Mouse (Mus musculus) liver, embryonic 13.5 days (tissue): ENCODE results near the gene Anks1. TPM values are rescaled to one million over a fixed set of nuclear protein-coding genes. Genes with fewer than 3 reads are reported as not detected.

Experiments used
- ATAC-seq: fragments of 200-750 bp; cut with Nextera tagmentation; 2 replicates; pipeline ENCODE4 v1.8.0; 2017; ENCODE audit warnings: low read depth, mild to moderate bottlenecking, moderate number of reproducible peaks, moderate library complexity
- DNase-seq: peaks from one replicate; pipeline ENCODE4 v3.0.0; 2022
- H3K27ac ChIP-seq: fragments of 300-500 bp; sonication (generic); 2 replicates; pipeline ENCODE4 v1.5.1; 2015; ENCODE audit warnings: moderate library complexity, mild to moderate bottlenecking, inconsistent platforms
- H3K27me3 ChIP-seq: fragments of 300-500 bp; sonication (generic); 2 replicates; pipeline ENCODE4 v1.6.1; 2015; ENCODE audit warnings: mild to moderate bottlenecking, inconsistent platforms
- H3K36me3 ChIP-seq: fragments of 300-500 bp; sonication (generic); 2 replicates; pipeline ENCODE4 v1.6.1; 2015; ENCODE audit warnings: mild to moderate bottlenecking, inconsistent platforms
- H3K4me1 ChIP-seq: fragments of 300-500 bp; sonication (generic); replicated peaks from 2 replicates; pipeline ENCODE4 v1.6.1; 2015; ENCODE audit warnings: inconsistent platforms
- H3K4me2 ChIP-seq: fragments of 300-500 bp; sonication (generic); 2 replicates; pipeline ENCODE4 v1.6.1; 2015; ENCODE audit warnings: inconsistent platforms, mild to moderate bottlenecking, moderate library complexity
- H3K4me3 ChIP-seq: fragments of 300-500 bp; sonication (generic); replicated peaks from 2 replicates; pipeline ENCODE4 v1.5.1; 2015; ENCODE audit warnings: mild to moderate bottlenecking, inconsistent platforms
- H3K9ac ChIP-seq: fragments of 300-500 bp; sonication (generic); 2 replicates; pipeline ENCODE4 v1.6.1; 2015; ENCODE audit warnings: mild to moderate bottlenecking, inconsistent platforms
- H3K9me3 ChIP-seq: fragments of 300-500 bp; sonication (generic); replicated peaks from 2 replicates; pipeline ENCODE4 v1.6.1; 2016; ENCODE audit warnings: inconsistent platforms
- WGBS: fragments of 180-500 bp; shearing (Covaris S2); methylation state at CpG from one replicate; pipeline ENCODE4 v1.1.7; 2015; ENCODE audit not compliant: insufficient replicate concordance; 5-methylcytosine and 5-hydroxymethylcytosine counted together
- polyA plus RNA-seq: library from polyadenylated mRNA; unstranded; fragments of >200 nt; fragmentation: Nextera tagmentation; extraction: Ambion mirVana; gene quantifications from 2 replicates; pipeline ENCODE4 v1.2.1, GENCODE M21; 2015

The Anks1 gene
- polyA plus RNA-seq, 1 experiment from 2014 or later: 3.1 TPM

GRCm38 (mm10) chr17:28063163-28063562 lies 154.1 kb downstream of the Anks1 start:
- H3K9ac ChIP-seq: no peak overlapping the region
- H3K4me3 ChIP-seq: no peak overlapping the region
- H3K4me1 ChIP-seq: no peaks in the 10 kb centered on the region
- H3K4me2 ChIP-seq: no peak overlapping the region
- no peaks in the 10 kb centered on the region for H3K27me3 ChIP-seq
- H3K9me3 ChIP-seq: no peaks in the 10 kb centered on the region
- DNase-seq: no peak
- 60% methylated on average over 6 of the region's 6 CpGs for WGBS
- ATAC-seq: no peak
- H3K36me3 ChIP-seq: peaks cover 24% of the 10 kb centered on the region
- H3K27ac ChIP-seq: no peak overlapping the region

DNA sequence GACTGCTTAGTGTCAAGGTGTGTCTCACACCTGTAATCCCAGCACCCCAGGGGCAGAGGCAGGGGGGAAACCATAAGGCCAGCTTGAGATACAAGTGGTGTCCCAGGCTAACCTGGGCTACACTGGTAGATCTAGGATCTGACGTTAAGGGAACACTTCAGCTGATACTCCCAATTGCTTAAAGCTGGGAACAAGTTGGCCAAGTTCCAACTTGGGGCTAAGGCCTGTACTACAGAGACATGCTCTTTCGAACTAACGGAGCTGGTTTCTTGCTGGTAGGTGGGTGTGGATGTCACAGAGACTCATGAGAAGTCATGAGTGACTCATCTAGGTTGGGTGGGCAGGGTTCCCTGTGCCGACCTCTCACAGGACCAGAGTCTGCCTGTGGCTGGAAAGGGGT lies 158.2 kb downstream of the Anks1 start:
- no peaks in the 10 kb centered on the region for H3K4me1 ChIP-seq
- ATAC-seq: no peak
- H3K9ac ChIP-seq: no peak overlapping the region
- H3K36me3 ChIP-seq: no peaks in the 10 kb centered on the region
- no peak overlapping the region for H3K27ac ChIP-seq
- H3K9me3 ChIP-seq: no peaks in the 10 kb centered on the region
- peaks cover 15% of the 10 kb centered on the region for H3K27me3 ChIP-seq
- no peak for DNase-seq
- H3K4me2 ChIP-seq: no peak overlapping the region
- 63% methylated on average over 4 of the region's 4 CpGs for WGBS
- no peak overlapping the region for H3K4me3 ChIP-seq

DNA sequence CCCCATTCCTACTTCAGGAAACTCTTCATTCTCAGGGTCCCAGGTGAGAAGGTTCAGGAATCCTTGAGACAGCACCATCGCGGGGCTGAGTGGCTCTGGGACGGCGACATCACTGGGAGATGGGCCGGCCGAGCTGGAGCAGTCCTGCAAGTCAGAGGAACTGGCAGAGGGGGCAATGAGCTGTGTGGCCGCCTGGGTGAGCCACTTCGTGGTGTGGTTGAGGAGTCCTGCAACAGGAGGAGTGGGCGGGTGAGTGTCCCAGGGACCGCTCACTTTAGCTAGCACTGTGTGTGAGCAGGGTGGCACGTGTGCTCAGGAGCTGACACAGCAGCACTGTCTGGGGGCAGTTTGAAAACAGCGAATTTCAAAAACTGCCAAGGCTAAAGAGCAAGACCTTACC lies 160.3 kb downstream of the Anks1 start:
- Histone ChIP-seq H3K27me3 (peaks cover 15% of the 10 kb centered on the region), H3K9ac (no peak overlapping the region), H3K4me3 (no peak overlapping the region), H3K4me2 (no peak overlapping the region), H3K9me3 (no peaks in the 10 kb centered on the region), H3K27ac (no peak overlapping the region), H3K4me1 (no peaks in the 10 kb centered on the region), H3K36me3 (no peaks in the 10 kb centered on the region)
- ATAC-seq (no peak), DNase-seq (no peak)
- 17% methylated on average over 12 of the region's 12 CpGs for WGBS

DNA sequence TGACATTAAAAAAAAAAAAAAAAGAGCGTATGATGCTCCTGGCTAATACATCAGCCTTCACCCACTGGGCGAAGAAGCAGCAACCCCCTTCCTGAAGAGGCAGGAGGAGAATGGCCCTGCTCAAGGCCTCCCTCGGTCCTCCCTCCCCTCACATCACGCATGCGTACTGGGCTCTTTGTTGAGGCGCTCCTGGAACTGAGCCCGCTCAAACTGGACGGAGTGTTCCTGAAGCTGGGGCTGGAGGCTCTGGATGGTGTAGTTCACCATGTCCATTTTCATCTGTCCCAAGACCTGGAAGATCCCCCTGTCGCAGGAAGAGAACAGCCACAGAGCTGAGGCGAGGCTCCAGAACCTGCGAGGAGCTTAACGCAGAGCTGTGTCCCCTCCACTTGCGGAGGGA lies 161.2 kb downstream of the Anks1 start:
- no peak for DNase-seq

GRCm38 (mm10) chr17:28072730-28073129 lies 163.6 kb downstream of the Anks1 start:
- Histone ChIP-seq H3K4me2 (no peak overlapping the region), H3K4me1 (no peaks in the 10 kb centered on the region), H3K9me3 (no peaks in the 10 kb centered on the region), H3K9ac (no peak overlapping the region), H3K36me3 (no peaks in the 10 kb centered on the region), H3K27me3 (peaks cover 15% of the 10 kb centered on the region), H3K4me3 (no peak overlapping the region), H3K27ac (no peak overlapping the region)
- DNase-seq: no peak
- 44% methylated on average over 2 of the region's 2 CpGs for WGBS
- ATAC-seq: no peak

More for the DNA sequence above, 161.2 kb downstream of the Anks1 start:
- Histone ChIP-seq H3K4me1 (no peaks in the 10 kb centered on the region), H3K36me3 (no peaks in the 10 kb centered on the region), H3K4me3 (no peak overlapping the region), H3K9ac (no peak overlapping the region), H3K9me3 (no peaks in the 10 kb centered on the region), H3K27me3 (peaks cover 15% of the 10 kb centered on the region), H3K4me2 (no peak overlapping the region), H3K27ac (no peak overlapping the region)
- ATAC-seq: no peak
- 79% methylated on average over 13 of the region's 13 CpGs for WGBS

GRCm38 (mm10) chr17:28074486-28074885 lies 165.4 kb downstream of the Anks1 start:
- H3K4me2 ChIP-seq: no peak overlapping the region
- H3K27me3 ChIP-seq: peaks cover 6% of the 10 kb centered on the region
- no peaks in the 10 kb centered on the region for H3K9me3 ChIP-seq
- H3K9ac ChIP-seq: no peak overlapping the region
- no peak for DNase-seq
- H3K36me3 ChIP-seq: no peaks in the 10 kb centered on the region
- H3K4me1 ChIP-seq: no peaks in the 10 kb centered on the region
- no peak for ATAC-seq
- 52% methylated on average over 7 of the region's 7 CpGs for WGBS
- H3K4me3 ChIP-seq: no peak overlapping the region
- no peak overlapping the region for H3K27ac ChIP-seq

- Histone ChIP-seq H3K27ac (no peak overlapping the region), H3K4me2 (no peak overlapping the region), H3K9ac (no peak overlapping the region), H3K27me3 (peaks cover 16% of the 10 kb centered on the region), H3K4me3 (no peak overlapping the region), H3K9me3 (no peaks in the 10 kb centered on the region), H3K36me3 (no peaks in the 10 kb centered on the region), H3K4me1 (peaks cover 17% of the 10 kb centered on the region)
- WGBS: 51% methylated on average over 9 of the region's 9 CpGs
- no peak for ATAC-seq
- DNase-seq: no peak
These were observed 168.9 kb downstream of the Anks1 start for GRCm38 (mm10) chr17:28078028-28078427.

DNA sequence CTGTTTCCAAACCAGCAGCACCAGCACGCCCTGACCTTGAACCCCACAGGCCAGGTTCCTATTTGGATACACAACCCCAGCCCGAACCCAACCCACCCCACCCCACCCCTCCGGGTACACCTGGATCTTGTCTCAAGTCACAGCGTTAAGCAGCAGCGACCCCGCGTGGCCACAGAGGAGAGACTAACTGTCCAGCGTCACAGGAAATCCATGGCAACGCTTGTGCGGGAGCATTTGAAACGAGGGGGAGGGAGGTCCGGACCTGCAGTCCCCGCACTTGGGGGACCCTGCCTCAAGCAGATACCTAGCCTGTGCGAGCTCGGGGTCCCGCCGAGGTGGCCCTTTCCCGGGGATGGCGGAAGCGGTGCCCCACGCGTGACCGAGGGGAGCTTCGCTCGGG lies 170.5 kb downstream of the Anks1 start:
- ATAC-seq (peak; percentile 41; the same call in 1 of the 2 replicates), DNase-seq (peak; percentile 57)
- no peaks in the 10 kb centered on the region for H3K36me3 ChIP-seq
- no peak overlapping the region for H3K27ac ChIP-seq
- peak overlapping the region; percentile 65 for H3K9ac ChIP-seq
- H3K9me3 ChIP-seq: no peaks in the 10 kb centered on the region
- H3K27me3 ChIP-seq: peaks cover 16% of the 10 kb centered on the region
- H3K4me1 ChIP-seq: peaks cover 26% of the 10 kb centered on the region
- under 1% methylated on average over 25 of the region's 25 CpGs for WGBS
- peak overlapping the region; percentile 92 for H3K4me2 ChIP-seq
- H3K4me3 ChIP-seq: peak overlapping the region; percentile 65

- Histone ChIP-seq H3K4me2 (peak within 1 kb of the TSS; percentile 92), H3K36me3 (no peaks in the 10 kb centered on the region), H3K4me1 (peaks cover 31% of the 10 kb centered on the region), H3K4me3 (peak within 1 kb of the TSS; percentile 65), H3K9me3 (no peaks in the 10 kb centered on the region), H3K27ac (no peak within 1 kb of the TSS), H3K27me3 (peaks cover 16% of the 10 kb centered on the region), H3K9ac (peak within 1 kb of the TSS; percentile 65)
- ATAC-seq (peak; percentile 31; the same call in 1 of the 2 replicates), DNase-seq (peak; percentile 15)
- 2% methylated on average over 55 of the region's 57 CpGs for WGBS
These were observed 171.1 kb downstream of the Anks1 start, which contains the start of gene Tcp11 for GRCm38 (mm10) chr17:28080045-28080816. Gene Tcp11, minus strand, starts transcription at chr17:28080639.

DNA sequence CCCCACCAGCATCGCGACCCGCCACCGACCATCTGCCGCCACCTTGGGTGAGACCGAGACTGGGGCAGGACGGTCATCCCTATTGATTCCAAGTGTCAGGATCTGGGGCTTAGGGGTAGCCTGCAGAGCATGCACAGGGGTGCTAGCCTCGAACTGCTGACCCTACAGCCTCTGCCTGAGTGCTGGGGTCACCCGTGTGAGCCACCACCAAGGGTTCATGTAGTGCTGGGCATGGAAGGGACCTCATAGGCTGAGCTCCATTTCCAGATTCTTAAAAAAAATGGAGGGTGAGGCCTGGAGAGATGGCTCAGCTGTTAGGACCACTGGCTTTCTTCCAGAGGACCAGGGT lies 171.7 kb downstream of the Anks1 start:
- Histone ChIP-seq H3K4me3 (peak overlapping the region; percentile 65; the same call in 1 of the 2 replicates), H3K4me1 (peaks cover 37% of the 10 kb centered on the region), H3K27me3 (peaks cover 16% of the 10 kb centered on the region), H3K9ac (0 out of 2 replicates have a peak overlapping the region, but pooled peaks have one; percentile 22), H3K9me3 (no peaks in the 10 kb centered on the region), H3K27ac (no peak overlapping the region), H3K36me3 (no peaks in the 10 kb centered on the region), H3K4me2 (peak overlapping the region; percentile 92)
- WGBS: 34% methylated on average over 9 of the region's 9 CpGs
- no peak for ATAC-seq
- no peak for DNase-seq

- Histone ChIP-seq H3K9ac (no peak overlapping the region), H3K4me3 (no peak overlapping the region), H3K4me2 (no peak overlapping the region), H3K4me1 (peaks cover 37% of the 10 kb centered on the region), H3K9me3 (no peaks in the 10 kb centered on the region), H3K27ac (no peak overlapping the region), H3K27me3 (peaks cover 16% of the 10 kb centered on the region), H3K36me3 (no peaks in the 10 kb centered on the region)
- no peak for ATAC-seq
- WGBS: 44% methylated on average over 9 of the region's 9 CpGs
- no peak for DNase-seq
These were observed 172.3 kb downstream of the Anks1 start for GRCm38 (mm10) chr17:28081385-28081784.

GRCm38 (mm10) chr17:28081856-28082255 lies 172.8 kb downstream of the Anks1 start:
- Histone ChIP-seq H3K4me2 (no peak overlapping the region), H3K27me3 (peaks cover 16% of the 10 kb centered on the region), H3K36me3 (no peaks in the 10 kb centered on the region), H3K4me3 (no peak overlapping the region), H3K4me1 (peaks cover 37% of the 10 kb centered on the region), H3K9me3 (no peaks in the 10 kb centered on the region), H3K9ac (no peak overlapping the region), H3K27ac (no peak overlapping the region)
- no peak for ATAC-seq
- 71% methylated on average over 7 of the region's 7 CpGs for WGBS
- DNase-seq: no peak
